Mouse (Mus musculus) liver, embryonic 14.5 days (tissue): ENCODE data around the gene Nt5dc2. TPM values are rescaled to one million over a fixed set of nuclear protein-coding genes. Genes with fewer than 3 reads are reported as not detected.

Experiments
- ATAC-seq: fragments of 200-750 bp; cut with Nextera tagmentation; 2 replicates; pipeline ENCODE4 v1.8.0; 2017; ENCODE audit warnings: moderate number of reproducible peaks, mild to moderate bottlenecking, moderate library complexity; ENCODE audit not compliant: insufficient read depth
- DNase-seq, 3 experiments: peaks; one replicate each; pipeline ENCODE4 v3.0.0-alpha.2; 2012 to 2013; ENCODE audit warnings: low read depth in 3 of 3, low spot score in 3 of 3
- H3K27ac ChIP-seq: fragments of 300-500 bp; sonication (generic); 2 replicates; pipeline ENCODE4 v1.5.1; 2014; ENCODE audit warnings: moderate library complexity, mild to moderate bottlenecking, control low read depth, inconsistent platforms
- H3K27me3 ChIP-seq: fragments of 300-500 bp; sonication (generic); 2 replicates; pipeline ENCODE4 v1.6.1; 2014; ENCODE audit warnings: mild to moderate bottlenecking, low read length, moderate library complexity; ENCODE audit not compliant: control insufficient read depth, insufficient read depth
- H3K36me3 ChIP-seq: fragments of 300-500 bp; sonication (generic); replicated peaks from 2 replicates; pipeline ENCODE4 v1.6.1; 2014; ENCODE audit warnings: low read depth; ENCODE audit not compliant: control insufficient read depth, insufficient read depth
- H3K4me1 ChIP-seq, 2 experiments: fragments of 200-500 bp in 1 of 2; fragments of 300-500 bp in 1 of 2; sonication (generic) in 1 of 2; replicated peaks; 2 replicates each; pipeline ENCODE4 v1.6.1; 2012 to 2014; ENCODE audit warnings: antibody characterized with exemption in 1 of 2, inconsistent platforms in 1 of 2, low read length in 1 of 2; ENCODE audit not compliant: control insufficient read depth in 2 of 2, insufficient read depth in 2 of 2
- H3K4me2 ChIP-seq: fragments of 300-500 bp; sonication (generic); 2 replicates; pipeline ENCODE4 v1.6.1; 2014; ENCODE audit warnings: low read depth, mild to moderate bottlenecking, control low read depth, moderate library complexity
- H3K4me3 ChIP-seq, 2 experiments: fragments of 200-500 bp in 1 of 2; fragments of 300-500 bp in 1 of 2; sonication (generic) in 1 of 2; 2 replicates each; pipeline ENCODE4 v1.5.1; 2012 to 2014; ENCODE audit warnings: low read depth in 2 of 2, low read length in 2 of 2, mild to moderate bottlenecking in 2 of 2, control low read depth in 1 of 2, inconsistent platforms in 1 of 2, moderate library complexity in 1 of 2; ENCODE audit not compliant: insufficient read depth in 1 of 2
- H3K9ac ChIP-seq: fragments of 300-500 bp; sonication (generic); replicated peaks from 2 replicates; pipeline ENCODE4 v1.6.1; 2014; ENCODE audit warnings: mild to moderate bottlenecking, control low read depth, moderate library complexity
- H3K9me3 ChIP-seq: fragments of 300-500 bp; sonication (generic); 2 replicates; pipeline ENCODE4 v1.6.1; 2016; ENCODE audit warnings: low read length, mixed read lengths; ENCODE audit not compliant: control insufficient read depth
- CTCF ChIP-seq: IDR thresholded peaks from 2 replicates; pipeline ENCODE4 v1.5.1; 2016; ENCODE audit warnings: antibody characterized with exemption, low read depth, control low read depth
- EP300 ChIP-seq: IDR thresholded peaks from 2 replicates; pipeline ENCODE4 v1.6.1; 2016; ENCODE audit warnings: antibody characterized with exemption, low read depth
- WGBS: fragments of 180-500 bp; shearing (Covaris S2); extraction: QIAGEN DNeasy Blood & Tissue Kit; methylation state at CpG from one replicate; pipeline ENCODE4 v1.1.7; 2014; ENCODE audit not compliant: insufficient replicate concordance; 5-methylcytosine and 5-hydroxymethylcytosine counted together
- polyA plus RNA-seq, 2 experiments: library from polyadenylated mRNA; depleted of rRNA in 1 of 2; stranded (reverse) in 1 of 2; unstranded in 1 of 2; fragments of >200 nt; fragmentation: Nextera tagmentation in 1 of 2; extraction: Ambion mirVana in 1 of 2; gene quantifications; 2 replicates each; pipeline versions ENCODE4 v1.2.1 to v1.2.3; 2012 to 2014

Gene Nt5dc2
- polyA plus RNA-seq, 2 experiments: 146 to 161 TPM

DNA sequence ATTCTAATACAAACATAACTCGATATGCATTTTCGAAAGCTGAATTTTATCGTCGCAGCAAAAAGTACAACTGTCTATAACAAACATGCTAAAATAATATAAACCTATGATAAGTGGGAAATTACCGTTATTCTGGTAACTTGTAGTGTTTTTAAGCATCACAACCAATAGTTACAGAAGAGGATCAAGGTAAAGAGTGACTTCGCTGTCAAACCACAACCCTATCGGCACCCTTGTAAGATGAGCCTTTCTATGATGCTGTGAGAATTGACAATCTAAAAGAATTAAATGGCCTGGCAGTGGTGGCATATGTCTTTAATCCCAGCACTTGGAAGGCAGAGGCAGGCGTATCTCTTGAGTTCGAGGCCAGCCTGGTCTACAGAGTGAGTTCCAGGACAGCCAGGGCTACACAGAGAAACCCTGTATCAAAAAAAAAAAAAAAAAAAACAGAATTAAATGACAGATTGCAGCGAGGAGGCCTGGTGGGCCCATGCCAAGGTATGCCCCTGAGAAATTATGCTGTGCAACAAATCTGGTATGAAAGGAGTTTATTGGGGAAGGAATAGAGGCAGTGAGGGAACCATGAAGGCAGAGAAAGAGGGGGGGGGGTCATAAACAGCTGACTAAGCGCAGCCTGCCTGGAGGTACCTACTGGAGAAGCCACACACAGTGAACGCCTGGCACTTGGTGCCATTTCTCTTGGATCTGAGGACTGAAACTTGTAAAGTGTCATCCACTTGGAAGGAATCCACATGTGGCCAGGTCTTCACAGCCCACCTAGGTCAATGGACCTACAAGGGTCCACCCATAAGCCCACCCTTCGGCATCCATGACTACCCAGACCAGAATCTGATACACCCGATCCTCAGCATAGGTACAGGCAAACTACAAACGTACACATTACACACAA lies 1.3 kb upstream of the Nt5dc2 start:
- TF ChIP-seq EP300: no peak
- TF ChIP-seq CTCF: no peak
- 55% methylated on average over 15 of the region's 15 CpGs for WGBS
- Histone ChIP-seq H3K4me2 (peak overlapping the region; percentile 99), H3K27me3 (no peaks in the 10 kb centered on the region), H3K9me3 (no peaks in the 10 kb centered on the region), H3K9ac (peak overlapping the region; percentile 25), H3K36me3 (no peaks in the 10 kb centered on the region; the same call in 1 of the 2 replicates), H3K27ac (peak overlapping the region; percentile 32; the same call in 1 of the 2 replicates), H3K4me1 (peaks cover 46 to 54% of the 10 kb centered on the region in 2 experiments), H3K4me3 (peak overlapping the region; percentile 60 to 86)
- ATAC-seq (no peak), DNase-seq (no peak)

DNA sequence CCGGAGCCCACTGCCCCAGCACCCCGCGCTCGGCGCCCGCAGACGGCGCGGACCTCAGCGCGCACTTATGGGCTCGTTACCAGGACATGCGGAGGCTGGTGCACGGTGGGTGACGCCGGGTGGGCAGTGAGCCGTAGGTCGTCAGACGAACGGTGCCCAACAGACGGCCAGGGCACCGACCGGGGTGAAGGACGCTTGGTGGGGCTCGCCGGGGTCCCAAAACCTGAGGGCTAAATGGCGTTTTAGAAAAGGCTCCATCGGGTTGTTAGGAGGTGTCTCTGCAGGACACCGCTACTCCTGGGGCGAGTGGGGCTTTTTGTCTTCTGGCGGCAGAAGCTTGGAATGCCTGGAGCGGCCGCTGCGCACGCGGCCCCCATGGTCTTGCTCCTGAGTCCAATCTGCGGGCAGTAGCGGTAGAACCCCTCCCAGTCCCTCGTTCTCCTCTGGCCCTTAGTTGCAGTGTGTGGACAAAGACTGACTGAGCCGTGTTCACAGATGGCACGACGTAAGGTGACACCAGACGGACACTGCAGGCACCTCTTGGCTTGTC lies 494 bp downstream of the Nt5dc2 start:
- H3K9me3 ChIP-seq: no peaks in the 10 kb centered on the region
- DNase-seq (no peak), ATAC-seq (peak; percentile 1; the same call in 1 of the 2 replicates)
- H3K27me3 ChIP-seq: no peaks in the 10 kb centered on the region
- TF ChIP-seq CTCF: no peak
- TF ChIP-seq EP300: no peak
- H3K9ac ChIP-seq: peak overlapping the region; percentile 90
- peaks cover 31 to 39% of the 10 kb centered on the region in 2 experiments for H3K4me1 ChIP-seq
- WGBS: under 1% methylated on average over 43 of the region's 43 CpGs
- peak overlapping the region; percentile 73 to 85 for H3K4me3 ChIP-seq
- peaks cover 12% of the 10 kb centered on the region for H3K36me3 ChIP-seq
- peak overlapping the region; percentile 50 for H3K27ac ChIP-seq
- peak overlapping the region; percentile 93 for H3K4me2 ChIP-seq

DNA sequence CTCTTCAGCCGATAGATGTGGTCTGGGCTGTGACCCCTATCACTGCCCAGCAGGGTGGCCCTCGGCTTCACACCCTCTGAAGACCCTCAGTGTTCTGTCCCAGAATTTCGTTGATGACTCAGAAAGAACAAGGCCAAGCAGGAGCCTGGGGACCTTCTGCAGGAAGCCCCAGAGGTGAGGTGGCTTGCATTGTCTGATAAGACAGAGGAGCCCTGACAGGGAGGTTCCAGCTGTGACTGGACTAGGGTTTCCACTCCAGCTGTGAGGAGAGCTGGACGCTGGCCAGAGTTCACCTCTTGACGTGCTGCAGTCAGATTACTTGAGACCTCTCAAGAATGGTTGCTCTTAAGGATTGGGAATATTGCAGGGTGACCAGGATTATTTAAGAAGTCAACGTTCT lies 1.2 kb downstream of the Nt5dc2 start:
- Histone ChIP-seq H3K36me3 (peaks cover 18% of the 10 kb centered on the region), H3K9me3 (no peaks in the 10 kb centered on the region), H3K9ac (peak overlapping the region; percentile 90), H3K4me3 (peak overlapping the region; percentile 73 to 85), H3K27ac (no peak overlapping the region), H3K4me2 (peak overlapping the region; percentile 93), H3K4me1 (peaks cover 25 to 33% of the 10 kb centered on the region in 2 experiments), H3K27me3 (no peaks in the 10 kb centered on the region)
- no peak for ATAC-seq
- 5% methylated on average over 6 of the region's 6 CpGs for WGBS
- no peak for DNase-seq
- TF ChIP-seq CTCF: no peak
- no peak for TF ChIP-seq EP300

DNA sequence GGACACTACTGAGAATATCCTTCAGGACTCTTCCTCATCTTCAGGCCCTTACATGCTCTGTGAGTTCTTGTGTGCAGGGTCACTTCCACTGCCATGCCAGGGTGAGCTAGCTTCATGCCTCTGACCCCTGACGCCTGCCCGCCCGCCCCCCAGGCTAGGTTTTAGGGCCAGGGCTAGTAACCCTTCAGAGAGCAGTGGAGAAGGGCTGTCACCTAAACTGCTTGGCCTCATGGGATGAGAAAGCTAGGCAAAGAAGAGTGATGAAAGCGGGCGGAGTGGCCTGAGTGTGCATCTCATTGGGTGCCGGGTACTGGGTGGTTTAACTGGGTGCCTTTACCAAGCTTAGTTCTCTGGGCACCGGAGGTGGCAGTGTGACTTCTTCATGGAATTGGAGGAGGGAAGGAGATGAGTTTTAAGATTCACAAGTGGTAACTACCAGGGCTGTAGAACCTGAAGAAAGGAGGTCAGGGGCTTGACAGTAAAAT lies 1.7 kb downstream of the Nt5dc2 start:
- 77% methylated on average over 7 of the region's 7 CpGs for WGBS
- peak overlapping the region; percentile 93 for H3K4me2 ChIP-seq
- peak overlapping the region; percentile 73 to 85 for H3K4me3 ChIP-seq
- H3K4me1 ChIP-seq: peaks cover 20 to 28% of the 10 kb centered on the region in 2 experiments
- ATAC-seq (no peak), DNase-seq (no peak)
- H3K27me3 ChIP-seq: no peaks in the 10 kb centered on the region
- no peak overlapping the region for H3K27ac ChIP-seq
- no peak for TF ChIP-seq EP300
- no peak for TF ChIP-seq CTCF
- no peaks in the 10 kb centered on the region for H3K9me3 ChIP-seq
- peaks cover 20% of the 10 kb centered on the region for H3K36me3 ChIP-seq
- peak overlapping the region; percentile 27 for H3K9ac ChIP-seq
